Mouse (Mus musculus) cerebellum, adult 2 months (tissue): ENCODE measurements at regions not wholly inside any gene's neighbourhood (a gene's known extent, or its start where the extent isn't known, plus 50 kb on each side); places are given as distances from the start of the nearest gene placed in this dataset.

Experiments used
- DNase-seq, 2 experiments: peaks; one replicate each; pipeline ENCODE4 v3.0.0; 2021
- H3K27ac ChIP-seq: fragments of 200-500 bp; 2 replicates; pipeline ENCODE4 v1.5.1; 2012; ENCODE audit warnings: low read length, control low read depth, inconsistent platforms; ENCODE audit not compliant: insufficient read depth
- H3K27me3 ChIP-seq: fragments of 200-500 bp; 2 replicates; pipeline ENCODE4 v1.6.1; 2012; ENCODE audit warnings: inconsistent platforms, mild to moderate bottlenecking, low read length, moderate library complexity; ENCODE audit not compliant: control insufficient read depth, insufficient read depth
- H3K4me1 ChIP-seq: fragments of 200-500 bp; 2 replicates; pipeline ENCODE4 v1.6.1; 2011; ENCODE audit warnings: low read length; ENCODE audit not compliant: control insufficient read depth, insufficient read depth
- H3K4me3 ChIP-seq: fragments of 200-500 bp; replicated peaks from 2 replicates; pipeline ENCODE3; 2011; ENCODE audit warnings: mild to moderate bottlenecking, low read depth, low read length, control low read depth; ENCODE audit not compliant: insufficient read depth
- CTCF ChIP-seq: fragments of 200-500 bp; IDR thresholded peaks from 2 replicates; pipeline ENCODE4 v1.5.1; 2011; ENCODE audit warnings: low read depth, mild to moderate bottlenecking, control low read depth, low read length, moderate library complexity, borderline replicate concordance; ENCODE audit not compliant: insufficient read depth
- POLR2A ChIP-seq: fragments of 200-500 bp; IDR thresholded peaks from 2 replicates; pipeline ENCODE4 v1.6.1; 2011; ENCODE audit warnings: low read length, control low read depth, borderline replicate concordance; ENCODE audit not compliant: insufficient read depth
- WGBS: fragments of 180-500 bp; shearing (Covaris S2); methylation state at CpG from one replicate; pipeline ENCODE4 v1.1.7; 2018; 5-methylcytosine and 5-hydroxymethylcytosine counted together

- Histone ChIP-seq H3K27me3 (no peaks in the 10 kb centered on the region), H3K4me1 (no peaks in the 10 kb centered on the region), H3K27ac (no peak overlapping the region), H3K4me3 (no peak overlapping the region)
- WGBS: 71% methylated on average over 1 of the region's 1 CpGs
- DNase-seq: no peak
- no peak for TF ChIP-seq CTCF
- no peak for TF ChIP-seq POLR2A
These were observed 67.4 kb downstream of the 4930426L09Rik start for GRCm38 (mm10) chr2:19065511-19065910.

- no peak overlapping the region for H3K27ac ChIP-seq
- no peaks in the 10 kb centered on the region for H3K27me3 ChIP-seq
- TF ChIP-seq POLR2A (no peak), CTCF (no peak)
- H3K4me3 ChIP-seq: no peak overlapping the region
- DNase-seq: no peak
- 38% methylated on average over 1 of the region's 1 CpGs for WGBS
- no peaks in the 10 kb centered on the region for H3K4me1 ChIP-seq
These were observed 70.0 kb downstream of the 4930426L09Rik start for GRCm38 (mm10) chr2:19068161-19068560.

GRCm38 (mm10) chr2:19083816-19084215 lies 85.7 kb downstream of the 4930426L09Rik start:
- 46% methylated on average over 3 of the region's 3 CpGs for WGBS
- no peak overlapping the region for H3K4me3 ChIP-seq

GRCm38 (mm10) chr2:19085105-19085504 lies 87.0 kb downstream of the 4930426L09Rik start:
- no peak overlapping the region for H3K27ac ChIP-seq
- H3K4me3 ChIP-seq: no peak overlapping the region
- no peak for DNase-seq
- H3K27me3 ChIP-seq: no peaks in the 10 kb centered on the region
- H3K4me1 ChIP-seq: no peaks in the 10 kb centered on the region
- WGBS: 89% methylated on average over 4 of the region's 4 CpGs
- TF ChIP-seq POLR2A (no peak), CTCF (no peak)

More at GRCm38 (mm10) chr2:19083816-19084215, 85.7 kb downstream of the 4930426L09Rik start:
- Histone ChIP-seq H3K27me3 (no peaks in the 10 kb centered on the region), H3K4me1 (no peaks in the 10 kb centered on the region), H3K27ac (no peak overlapping the region)
- no peak for DNase-seq
- TF ChIP-seq CTCF (no peak), POLR2A (no peak)

GRCm38 (mm10) chr2:19086167-19086566 lies 88.0 kb downstream of the 4930426L09Rik start:
- no peak for DNase-seq
- no peaks in the 10 kb centered on the region for H3K27me3 ChIP-seq
- H3K27ac ChIP-seq: no peak overlapping the region
- no peak for TF ChIP-seq CTCF
- no peak for TF ChIP-seq POLR2A
- H3K4me3 ChIP-seq: no peak overlapping the region
- H3K4me1 ChIP-seq: no peaks in the 10 kb centered on the region
- 73% methylated on average over 2 of the region's 2 CpGs for WGBS

- WGBS: 83% methylated on average over 6 of the region's 6 CpGs
- TF ChIP-seq POLR2A (no peak), CTCF (no peak)
- Histone ChIP-seq H3K27ac (no peak overlapping the region), H3K4me1 (no peaks in the 10 kb centered on the region), H3K4me3 (no peak overlapping the region), H3K27me3 (no peaks in the 10 kb centered on the region)
- DNase-seq: no peak
These were observed 88.5 kb downstream of the 4930426L09Rik start for GRCm38 (mm10) chr2:19086621-19087020.

GRCm38 (mm10) chr2:19099384-19099783 lies 99.7 kb upstream of the Armc3 start:
- Histone ChIP-seq H3K27ac (no peak overlapping the region), H3K4me1 (no peaks in the 10 kb centered on the region), H3K27me3 (no peaks in the 10 kb centered on the region), H3K4me3 (no peak overlapping the region)
- no peak for TF ChIP-seq POLR2A
- TF ChIP-seq CTCF: no peak
- 89% methylated on average over 2 of the region's 2 CpGs for WGBS
- DNase-seq: no peak

- Histone ChIP-seq H3K27ac (no peak overlapping the region), H3K4me3 (no peak overlapping the region), H3K27me3 (no peaks in the 10 kb centered on the region), H3K4me1 (no peaks in the 10 kb centered on the region)
- TF ChIP-seq POLR2A (no peak), CTCF (no peak)
- DNase-seq: no peak
These were observed 90.3 kb upstream of the Armc3 start for GRCm38 (mm10) chr2:19108753-19109152.
